Mouse (Mus musculus) cerebellum, adult 2 months (tissue): ENCODE measurements around the gene Babam2. TPM values are rescaled to one million over a fixed set of nuclear protein-coding genes. Genes with fewer than 3 reads are reported as not detected.

Experiments
- DNase-seq, 2 experiments: peaks; one replicate each; pipeline ENCODE4 v3.0.0; 2021
- H3K27ac ChIP-seq: fragments of 200-500 bp; 2 replicates; pipeline ENCODE4 v1.5.1; 2012; ENCODE audit warnings: low read length, control low read depth, inconsistent platforms; ENCODE audit not compliant: insufficient read depth
- H3K27me3 ChIP-seq: fragments of 200-500 bp; 2 replicates; pipeline ENCODE4 v1.6.1; 2012; ENCODE audit warnings: inconsistent platforms, mild to moderate bottlenecking, low read length, moderate library complexity; ENCODE audit not compliant: control insufficient read depth, insufficient read depth
- H3K4me1 ChIP-seq: fragments of 200-500 bp; 2 replicates; pipeline ENCODE4 v1.6.1; 2011; ENCODE audit warnings: low read length; ENCODE audit not compliant: control insufficient read depth, insufficient read depth
- H3K4me3 ChIP-seq: fragments of 200-500 bp; replicated peaks from 2 replicates; pipeline ENCODE3; 2011; ENCODE audit warnings: mild to moderate bottlenecking, low read depth, low read length, control low read depth; ENCODE audit not compliant: insufficient read depth
- CTCF ChIP-seq: fragments of 200-500 bp; IDR thresholded peaks from 2 replicates; pipeline ENCODE4 v1.5.1; 2011; ENCODE audit warnings: low read depth, mild to moderate bottlenecking, control low read depth, low read length, moderate library complexity, borderline replicate concordance; ENCODE audit not compliant: insufficient read depth
- POLR2A ChIP-seq: fragments of 200-500 bp; IDR thresholded peaks from 2 replicates; pipeline ENCODE4 v1.6.1; 2011; ENCODE audit warnings: low read length, control low read depth, borderline replicate concordance; ENCODE audit not compliant: insufficient read depth
- WGBS: fragments of 180-500 bp; shearing (Covaris S2); methylation state at CpG from one replicate; pipeline ENCODE4 v1.1.7; 2018; 5-methylcytosine and 5-hydroxymethylcytosine counted together
- polyA plus RNA-seq: library from polyadenylated mRNA; depleted of rRNA; stranded (reverse); fragments of >200 nt; gene quantifications from 2 replicates; pipeline ENCODE4 v1.2.3, GENCODE M21; 2012

Babam2 gene
- polyA plus RNA-seq, 1 experiment, result 42.8 TPM

GRCm38 (mm10) chr5:32038994-32039393, 341.5 kb downstream of the Babam2 start:
- TF ChIP-seq POLR2A, result no peak
- TF ChIP-seq CTCF, result no peak
- Histone ChIP-seq H3K4me1 (peaks cover 4% of the 10 kb centered on the region; the same call in 1 of the 2 replicates), H3K4me3 (no peak overlapping the region), H3K27me3 (no peaks in the 10 kb centered on the region), H3K27ac (no peak overlapping the region)
- no peak for DNase-seq

DNA sequence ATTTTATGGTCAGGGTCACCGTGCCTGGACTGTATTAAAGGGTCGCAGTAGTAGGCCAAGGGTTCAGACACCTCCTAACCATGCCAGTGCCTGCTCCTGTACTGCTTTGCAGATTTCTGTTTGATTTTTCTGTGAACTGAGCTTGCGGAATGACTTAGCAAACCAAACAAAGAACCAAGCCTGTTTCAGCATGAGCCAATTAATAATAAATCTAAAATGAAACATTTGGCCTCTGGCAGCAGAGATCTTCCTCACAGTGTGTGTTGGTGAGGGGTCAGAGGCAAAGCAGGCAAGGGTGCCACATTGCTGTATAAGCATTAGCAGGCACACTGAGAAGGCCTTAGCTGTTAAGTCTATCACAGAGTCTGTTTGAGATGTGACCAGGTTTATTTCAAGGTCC, 342.0 kb downstream of the Babam2 start:
- Histone ChIP-seq H3K27ac (no peak overlapping the region), H3K4me3 (no peak overlapping the region), H3K27me3 (no peaks in the 10 kb centered on the region), H3K4me1 (peaks cover 4% of the 10 kb centered on the region; the same call in 1 of the 2 replicates)
- no peak for TF ChIP-seq POLR2A
- TF ChIP-seq CTCF, result no peak
- no peak for DNase-seq
- 94% methylated on average over 3 of the region's 3 CpGs for WGBS

DNA sequence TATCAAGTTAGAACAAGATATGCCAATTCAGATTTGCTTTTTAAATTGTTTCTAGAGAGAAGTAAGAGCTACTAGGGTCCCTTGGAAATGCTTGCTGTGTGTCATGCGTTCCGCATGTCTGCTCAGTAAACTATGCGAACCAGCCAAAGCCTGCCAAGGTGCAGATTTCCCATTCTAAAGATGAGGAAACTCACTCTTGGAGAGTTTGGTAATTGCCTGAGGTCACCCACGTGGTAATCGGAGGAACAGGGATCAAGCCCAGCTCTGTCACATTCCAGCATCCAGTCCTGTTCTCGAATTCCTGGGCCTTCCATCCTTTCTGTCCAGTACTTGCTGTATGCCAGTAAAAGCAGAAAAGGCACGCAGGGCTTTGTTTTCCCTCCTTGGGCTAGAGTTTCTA, 345.7 kb downstream of the Babam2 start:
- no peak for DNase-seq
- Histone ChIP-seq H3K27ac (no peak overlapping the region), H3K27me3 (no peaks in the 10 kb centered on the region), H3K4me3 (no peak overlapping the region), H3K4me1 (no peaks in the 10 kb centered on the region)
- WGBS, result 81% methylated on average over 7 of the region's 7 CpGs
- TF ChIP-seq POLR2A, result no peak
- no peak for TF ChIP-seq CTCF

DNA sequence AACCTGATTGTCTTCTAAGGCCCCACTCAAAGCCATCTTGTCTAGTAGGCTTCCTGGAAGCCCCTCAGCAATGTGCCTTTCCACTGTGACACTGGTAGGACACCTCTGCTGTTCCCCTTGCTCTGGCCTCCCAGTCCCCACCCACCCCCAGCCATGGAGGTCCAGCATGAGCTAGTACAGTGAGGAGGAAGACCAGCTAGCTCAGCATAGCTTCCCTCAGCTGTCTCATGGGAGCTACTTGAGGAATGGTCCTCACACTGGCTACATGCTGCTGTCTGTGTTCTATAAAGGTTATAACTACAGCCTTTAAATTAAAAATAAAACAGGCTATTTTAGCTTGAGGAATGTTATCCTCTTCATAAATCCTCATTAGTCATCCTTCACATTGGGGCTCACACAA, 346.5 kb downstream of the Babam2 start:
- Histone ChIP-seq H3K27ac (no peak overlapping the region), H3K4me3 (no peak overlapping the region), H3K4me1 (no peaks in the 10 kb centered on the region), H3K27me3 (no peaks in the 10 kb centered on the region)
- DNase-seq, result no peak
- TF ChIP-seq CTCF, result no peak
- no peak for TF ChIP-seq POLR2A

DNA sequence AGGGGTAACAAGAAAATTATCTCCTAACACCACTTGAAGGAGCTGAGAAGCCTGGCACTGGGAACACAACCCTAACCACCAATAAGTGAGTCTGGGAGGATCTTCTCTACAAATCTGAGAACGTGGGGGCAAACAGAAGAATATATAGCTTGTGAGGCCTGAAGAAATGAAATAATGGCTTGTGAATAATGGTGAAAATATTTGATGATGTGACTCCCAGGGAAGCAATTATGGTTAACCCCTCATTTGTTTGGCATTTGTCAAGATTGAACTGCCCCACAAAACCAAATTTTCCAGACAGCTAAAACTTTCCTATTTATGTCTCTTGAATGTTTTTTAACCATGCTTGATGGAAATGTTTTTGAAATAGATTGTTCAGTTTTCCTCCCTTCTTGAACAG, 354.4 kb downstream of the Babam2 start:
- no peak for DNase-seq
- no peak overlapping the region for H3K4me3 ChIP-seq
- WGBS, result 76% methylated on average over 1 of the region's 1 CpGs
- no peak overlapping the region for H3K27ac ChIP-seq
- TF ChIP-seq CTCF, result no peak
- no peak for TF ChIP-seq POLR2A
- H3K27me3 ChIP-seq, result no peaks in the 10 kb centered on the region
- H3K4me1 ChIP-seq, result no peaks in the 10 kb centered on the region

DNA sequence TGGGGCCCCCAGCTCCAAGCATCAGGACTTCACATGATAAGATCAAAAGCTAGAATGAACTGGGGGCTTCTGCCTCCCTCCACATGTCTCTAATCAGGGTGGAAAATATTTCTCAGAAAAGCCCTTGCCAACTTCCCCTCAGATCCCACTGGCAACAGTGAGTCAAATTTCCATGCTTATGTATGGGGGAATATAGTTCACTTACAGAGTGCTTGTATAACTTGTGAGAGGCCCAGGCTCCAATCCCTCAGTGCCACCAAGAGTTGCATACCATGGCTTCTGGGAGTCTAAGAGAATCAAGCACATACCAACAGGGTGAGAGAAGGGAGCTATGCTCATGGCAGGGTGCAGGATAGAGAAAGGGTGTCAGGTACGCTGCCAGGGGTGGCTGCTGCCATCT, 355.0 kb downstream of the Babam2 start:
- H3K4me1 ChIP-seq, result no peaks in the 10 kb centered on the region
- no peak for DNase-seq
- no peaks in the 10 kb centered on the region for H3K27me3 ChIP-seq
- TF ChIP-seq POLR2A, result no peak
- no peak for TF ChIP-seq CTCF
- H3K4me3 ChIP-seq, result no peak overlapping the region
- 97% methylated on average over 1 of the region's 1 CpGs for WGBS
- no peak overlapping the region for H3K27ac ChIP-seq

DNA sequence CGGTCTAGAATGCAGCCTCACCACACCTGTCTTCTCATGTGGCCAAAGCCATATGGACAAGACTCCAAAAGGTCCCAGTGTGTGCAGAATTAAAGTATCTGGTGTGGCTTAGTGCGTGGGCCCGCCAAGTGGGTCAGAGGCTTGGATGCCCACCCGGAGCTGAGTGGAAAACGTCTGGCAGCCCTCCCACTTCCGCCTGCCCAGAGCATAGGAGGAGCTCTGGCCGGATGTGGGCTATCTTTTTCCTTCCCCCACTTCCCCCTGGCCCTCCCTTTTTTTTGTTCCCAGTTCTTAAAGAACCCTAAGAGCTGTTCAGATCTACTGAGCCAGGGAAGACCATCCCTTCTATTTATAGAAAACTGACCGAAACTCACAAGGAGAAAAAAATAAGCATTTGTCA, 356.0 kb downstream of the Babam2 start:
- Histone ChIP-seq H3K4me3 (no peak overlapping the region), H3K27me3 (no peaks in the 10 kb centered on the region), H3K4me1 (no peaks in the 10 kb centered on the region), H3K27ac (no peak overlapping the region)
- TF ChIP-seq CTCF, result no peak
- no peak for TF ChIP-seq POLR2A
- 65% methylated on average over 8 of the region's 8 CpGs for WGBS
- DNase-seq, result no peak

GRCm38 (mm10) chr5:32055676-32056075, 358.2 kb downstream of the Babam2 start:
- TF ChIP-seq CTCF, result no peak
- no peak for TF ChIP-seq POLR2A

More at GRCm38 (mm10) chr5:32055676-32056075, 358.2 kb downstream of the Babam2 start:
- H3K4me3 ChIP-seq, result no peak overlapping the region
- 86% methylated on average over 3 of the region's 3 CpGs for WGBS
- no peaks in the 10 kb centered on the region for H3K27me3 ChIP-seq
- no peak for DNase-seq
- no peak overlapping the region for H3K27ac ChIP-seq
- no peaks in the 10 kb centered on the region for H3K4me1 ChIP-seq
